Mouse (Mus musculus): ENCODE results near the gene Prtn3. TPM values are rescaled to one million over a fixed set of nuclear protein-coding genes. Genes with fewer than 3 reads are reported as not detected.

The Prtn3 gene
- total and polyA plus RNA-seq, 3 experiments: 0.55 to 1.2 (median 0.84) TPM

GRCm38 (mm10) chr10:79920958-79921535 is 46.8 kb downstream of the Prtn3 start, which contains the start of gene R3hdm4:
R3hdm4 (minus strand) TSS chr10:79921208.
- no peak within 1 kb of the TSS for H3K4me3 ChIP-seq
- H3K4me1 ChIP-seq (ENCODE audit: control insufficient read depth, insufficient read depth, low read length): peaks cover 3% of the 10 kb centered on the region
- no peaks in the 10 kb centered on the region for H3K36me3 ChIP-seq (ENCODE audit: control insufficient read depth, insufficient read depth, low read length)
- no peak within 1 kb of the TSS for H3K27ac ChIP-seq
- no peak for DNase-seq
- intact Hi-C loops (cut with DNase I): no loop called here
- no peak for TF ChIP-seq CTCF (IDR thresholded peaks at IDR 0.05)
- TF ChIP-seq EP300 (IDR thresholded peaks at IDR 0.05; ENCODE audit: insufficient read depth, low read depth, low read length): no peak
- TF ChIP-seq POLR2A (IDR thresholded peaks at IDR 0.05; ENCODE audit: insufficient read depth, low read depth, low read length): no peak
- no peak within 1 kb of the TSS for H3K9ac ChIP-seq (ENCODE audit: low read depth, low read length)
- H3K79me2 ChIP-seq (replicated peaks; ENCODE audit: control insufficient read depth, insufficient read depth, low read length): 0 out of 2 replicates have a peak, but pooled peaks cover 2% of the 10 kb centered on the region
- WGBS: 9% methylated on average over 41 of the region's 41 CpGs
- H3K27me3 ChIP-seq (ENCODE audit: control insufficient read depth, insufficient read depth, low read length): peaks cover 17% of the 10 kb centered on the region

DNA sequence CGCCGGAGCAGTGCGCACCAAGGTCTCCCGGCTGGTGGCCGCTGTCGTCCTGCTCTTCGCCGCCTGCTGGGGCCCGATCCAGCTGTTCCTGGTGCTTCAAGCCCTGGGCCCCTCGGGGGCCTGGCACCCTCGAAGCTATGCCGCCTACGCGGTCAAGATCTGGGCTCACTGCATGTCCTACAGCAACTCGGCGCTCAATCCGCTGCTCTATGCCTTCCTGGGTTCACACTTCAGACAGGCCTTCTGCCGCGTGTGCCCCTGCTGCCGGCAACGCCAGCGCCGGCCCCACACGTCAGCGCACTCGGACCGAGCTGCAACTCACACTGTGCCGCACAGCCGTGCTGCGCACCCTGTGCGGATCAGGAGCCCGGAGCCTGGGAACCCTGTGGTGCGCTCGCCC is 47.3 kb downstream of the Prtn3 start:
- peaks cover 17% of the 10 kb centered on the region for H3K27me3 ChIP-seq (ENCODE audit: control insufficient read depth, insufficient read depth, low read length)
- H3K27ac ChIP-seq: no peak overlapping the region
- WGBS: 9% methylated on average over 34 of the region's 34 CpGs
- no peaks in the 10 kb centered on the region for H3K79me2 ChIP-seq (replicated peaks; ENCODE audit: control insufficient read depth, insufficient read depth, low read length)
- no peak for TF ChIP-seq EP300 (IDR thresholded peaks at IDR 0.05; ENCODE audit: insufficient read depth, low read depth, low read length)
- TF ChIP-seq CTCF (IDR thresholded peaks at IDR 0.05): no peak
- TF ChIP-seq POLR2A (IDR thresholded peaks at IDR 0.05; ENCODE audit: insufficient read depth, low read depth, low read length): no peak
- DNase-seq: no peak
- peaks cover 3% of the 10 kb centered on the region for H3K4me1 ChIP-seq (ENCODE audit: control insufficient read depth, insufficient read depth, low read length)
- H3K9ac ChIP-seq (ENCODE audit: low read depth, low read length): no peak overlapping the region
- intact Hi-C loops (cut with DNase I): no loop called here
- no peaks in the 10 kb centered on the region for H3K36me3 ChIP-seq (ENCODE audit: control insufficient read depth, insufficient read depth, low read length)
- no peak overlapping the region for H3K4me3 ChIP-seq

DNA sequence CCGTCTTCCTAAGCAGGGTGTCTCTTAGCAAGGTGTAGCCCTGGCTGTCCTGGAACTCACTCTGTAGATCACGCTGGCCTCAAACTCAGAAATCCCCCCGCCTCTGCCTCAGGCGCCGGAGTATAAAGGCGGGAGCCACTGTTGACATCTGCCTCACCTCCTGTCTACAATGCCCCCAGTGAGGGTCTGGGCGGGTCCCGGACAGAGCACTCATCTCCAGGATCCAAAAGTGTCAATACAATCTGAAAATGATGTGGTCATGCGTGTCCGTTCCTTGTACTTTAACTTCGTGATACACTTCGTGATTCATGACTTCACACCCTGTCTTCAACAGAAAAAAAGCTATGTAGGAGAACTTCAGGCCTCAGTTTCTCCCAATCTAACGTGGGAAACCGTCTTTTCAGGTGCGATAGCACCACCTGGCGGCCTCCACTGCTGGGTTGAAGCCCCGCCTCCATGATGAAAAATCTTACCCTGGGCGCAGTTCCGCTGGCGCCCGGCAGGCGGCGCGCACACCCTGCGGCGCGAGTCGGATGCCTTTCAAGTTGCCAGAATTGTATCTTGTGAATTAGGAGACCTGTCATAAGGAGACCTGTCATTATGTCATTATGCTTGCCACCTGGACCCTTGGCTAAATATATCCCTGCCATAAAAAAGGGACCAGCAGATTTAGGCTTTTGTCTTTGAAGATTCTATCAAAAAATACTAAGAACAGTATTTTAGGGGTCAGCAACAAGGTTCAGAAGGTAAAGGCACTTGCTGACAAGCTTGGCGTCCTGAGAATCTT is 50.9 kb downstream of the Prtn3 start:
- H3K4me3 ChIP-seq: no peak overlapping the region

DNA sequence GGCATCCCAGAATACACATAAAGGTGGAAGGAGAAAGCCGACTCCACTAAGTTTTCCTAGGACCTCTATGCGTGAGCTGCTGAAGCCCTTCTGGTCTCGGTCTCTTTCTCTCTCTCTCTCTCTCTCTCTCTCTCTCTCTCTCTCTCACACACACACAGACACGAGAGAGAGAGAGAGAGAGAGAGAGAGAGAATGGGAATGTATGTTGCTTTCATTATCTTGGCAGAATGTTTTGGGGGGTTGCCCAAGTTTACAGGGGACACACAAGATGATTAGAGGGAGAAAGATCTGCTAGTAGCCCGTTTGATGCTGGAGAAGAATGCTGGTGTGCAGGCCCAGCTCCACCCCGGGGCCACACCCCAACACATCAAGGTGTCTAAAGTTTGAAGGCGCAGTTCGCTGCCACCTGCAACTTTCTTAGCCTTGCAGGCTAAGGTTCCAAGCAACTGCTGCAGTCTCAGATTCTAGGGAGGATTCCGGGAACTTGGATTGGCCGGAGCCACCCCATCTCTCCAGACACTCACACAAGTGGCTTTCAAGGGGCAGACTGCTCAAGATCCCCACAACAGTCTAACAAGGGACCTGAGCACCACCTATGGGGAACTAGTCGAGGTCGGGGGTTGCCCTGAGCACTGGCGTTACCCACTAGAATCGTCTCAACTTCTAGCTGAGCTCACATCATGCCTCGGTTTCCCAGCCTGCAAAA is 51.7 kb downstream of the Prtn3 start:
- peaks cover 5% of the 10 kb centered on the region for H3K27me3 ChIP-seq (ENCODE audit: control insufficient read depth, insufficient read depth, low read length)
- intact Hi-C loops (cut with DNase I): loop anchor here (1.0 to 5.0 kb wide), 7 partner anchors 32 to 216 kb away; partner anchors contain the start of genes Abca7, Cbarp and Tmem259
- peak overlapping the region; percentile 86 for H3K27ac ChIP-seq
- no peaks in the 10 kb centered on the region for H3K36me3 ChIP-seq (ENCODE audit: control insufficient read depth, insufficient read depth, low read length)
- H3K9ac ChIP-seq (ENCODE audit: low read depth, low read length): peak overlapping the region; percentile 81
- 11% methylated on average over 15 of the region's 15 CpGs for WGBS
- H3K79me2 ChIP-seq (replicated peaks; ENCODE audit: control insufficient read depth, insufficient read depth, low read length): no peaks in the 10 kb centered on the region
- TF ChIP-seq POLR2A (IDR thresholded peaks at IDR 0.05; ENCODE audit: insufficient read depth, low read depth, low read length) (no peak), CTCF (IDR thresholded peaks at IDR 0.05) (no peak), EP300 (IDR thresholded peaks at IDR 0.05; ENCODE audit: insufficient read depth, low read depth, low read length) (no peak)
- DNase-seq: no peak
- H3K4me1 ChIP-seq (ENCODE audit: control insufficient read depth, insufficient read depth, low read length): 0 out of 2 replicates have a peak, but pooled peaks cover 1% of the 10 kb centered on the region
- H3K4me3 ChIP-seq: peak overlapping the region; percentile 66

More for the DNA sequence above, 50.9 kb downstream of the Prtn3 start:
- TF ChIP-seq EP300 (IDR thresholded peaks at IDR 0.05; ENCODE audit: insufficient read depth, low read depth, low read length) (peak; percentile 95), CTCF (IDR thresholded peaks at IDR 0.05) (no peak), POLR2A (IDR thresholded peaks at IDR 0.05; ENCODE audit: insufficient read depth, low read depth, low read length) (0 out of 2 replicates have a peak, but pooled peaks have one; percentile 18)
- no peaks in the 10 kb centered on the region for H3K36me3 ChIP-seq (ENCODE audit: control insufficient read depth, insufficient read depth, low read length)
- peaks cover 10% of the 10 kb centered on the region for H3K27me3 ChIP-seq (ENCODE audit: control insufficient read depth, insufficient read depth, low read length)
- H3K4me1 ChIP-seq (ENCODE audit: control insufficient read depth, insufficient read depth, low read length): 0 out of 2 replicates have a peak, but pooled peaks cover 1% of the 10 kb centered on the region
- 13% methylated on average over 29 of the region's 29 CpGs for WGBS
- H3K27ac ChIP-seq: no peak overlapping the region
- H3K9ac ChIP-seq (ENCODE audit: low read depth, low read length): no peak overlapping the region
- no peaks in the 10 kb centered on the region for H3K79me2 ChIP-seq (replicated peaks; ENCODE audit: control insufficient read depth, insufficient read depth, low read length)
- intact Hi-C loops (cut with DNase I): loop anchor here (1.0 to 5.0 kb wide), 5 partner anchors 33 to 217 kb away; partner anchors contain the start of gene Cbarp
- peak; percentile 91 to 96 for DNase-seq

DNA sequence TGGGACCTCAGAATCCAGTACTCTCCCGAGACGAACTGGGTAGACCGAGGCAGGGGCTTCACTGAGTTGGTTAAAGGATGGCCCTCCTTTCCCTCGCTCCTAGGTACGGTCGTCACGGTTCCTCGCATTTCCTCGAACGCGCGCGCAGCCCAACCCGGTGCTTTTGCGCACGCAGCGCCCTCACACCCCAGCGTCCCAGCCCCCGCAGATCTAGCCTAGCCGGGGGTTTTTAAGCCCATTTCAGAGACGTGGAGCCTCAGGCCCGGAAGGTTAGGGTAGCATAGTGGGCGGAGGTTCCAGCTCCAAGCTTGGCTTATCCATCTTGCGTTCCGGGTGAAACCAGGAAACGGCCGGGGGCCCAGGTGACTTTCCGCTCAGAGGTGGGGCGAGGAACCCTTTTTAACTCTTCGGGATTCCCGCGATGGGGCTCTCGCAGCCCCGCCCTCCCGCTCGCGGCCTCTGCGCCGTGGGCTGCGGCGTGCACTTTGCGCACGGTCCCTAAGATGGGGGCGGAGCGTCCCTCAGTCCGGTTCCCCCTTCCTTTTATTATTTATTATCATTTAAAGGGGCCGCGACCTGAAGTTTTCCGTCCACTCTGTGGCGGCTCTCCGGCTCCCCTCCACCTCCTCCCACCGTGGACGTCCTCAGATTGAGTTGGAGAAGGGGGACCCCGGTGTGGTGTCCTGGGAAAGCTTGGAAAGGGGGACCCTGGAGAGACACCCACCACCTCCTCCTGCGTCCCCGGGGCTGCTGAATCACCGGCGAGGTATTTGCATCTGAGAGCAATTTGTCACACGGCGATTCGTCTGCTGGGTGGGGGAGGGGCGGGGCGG is 52.4 kb downstream of the Prtn3 start, which contains the start of gene Arid3a:
TSS of gene Arid3a (plus strand) at position 553 of the 833 bp plus-strand sequence.
- H3K4me1 ChIP-seq (ENCODE audit: control insufficient read depth, insufficient read depth, low read length): 0 out of 2 replicates have a peak, but pooled peaks cover 1% of the 10 kb centered on the region
- H3K79me2 ChIP-seq (replicated peaks; ENCODE audit: control insufficient read depth, insufficient read depth, low read length): no peaks in the 10 kb centered on the region
- H3K9ac ChIP-seq (ENCODE audit: low read depth, low read length): peak within 1 kb of the TSS; percentile 81
- H3K4me3 ChIP-seq: peak within 1 kb of the TSS; percentile 66
- peaks cover under 1% of the 10 kb centered on the region for H3K27me3 ChIP-seq (ENCODE audit: control insufficient read depth, insufficient read depth, low read length)
- peak; percentile 93 to 96 for DNase-seq
- peak within 1 kb of the TSS; percentile 86 for H3K27ac ChIP-seq
- H3K36me3 ChIP-seq (ENCODE audit: control insufficient read depth, insufficient read depth, low read length): no peaks in the 10 kb centered on the region
- 0 out of 2 replicates have a peak, but pooled peaks have one; percentile 40 for TF ChIP-seq EP300 (IDR thresholded peaks at IDR 0.05; ENCODE audit: insufficient read depth, low read depth, low read length)
- no peak for TF ChIP-seq CTCF (IDR thresholded peaks at IDR 0.05)
- WGBS: under 1% methylated on average over 63 of the region's 63 CpGs
- intact Hi-C loops (cut with DNase I): loop anchor here (2.0 to 5.0 kb wide), 3 partner anchors 58 to 216 kb away; partner anchors contain the start of genes Abca7, Cbarp and Tmem259
